Mouse (Mus musculus) kidney, adult 11 months (tissue): ENCODE measurements around the gene Fam83c.
"Not testable (repeated sequence)": the region's sequence is repeated elsewhere in the genome, so short reads cannot be mapped to it uniquely, and the experiment has no call there.

Source experiments
- DNase-seq: peaks from one replicate; pipeline ENCODE4 v3.0.0; 2022

Fam83c gene

DNA sequence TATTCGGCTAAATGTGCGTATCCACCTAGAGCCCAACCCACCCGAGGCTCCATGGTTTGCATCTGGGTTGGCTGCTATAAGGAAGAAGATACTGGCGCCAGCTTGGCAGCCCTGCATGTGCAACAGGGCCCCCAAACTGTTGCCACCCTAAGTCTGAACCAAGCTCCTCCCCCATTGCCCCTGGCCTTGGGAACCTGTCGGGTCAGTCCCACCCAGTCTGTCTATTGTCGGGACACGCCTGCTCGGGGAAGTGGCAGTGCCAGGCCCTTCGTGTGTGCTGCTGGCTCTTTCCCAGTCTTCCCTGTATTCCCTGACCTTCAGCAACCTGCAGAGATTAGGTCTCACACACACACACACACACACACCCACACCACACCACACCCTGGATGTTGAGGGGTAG lies at the start of gene Fam83c:
Fam83c (minus strand) TSS at position 123 of the 400 bp plus-strand sequence.
- DNase-seq, result no peak

DNA sequence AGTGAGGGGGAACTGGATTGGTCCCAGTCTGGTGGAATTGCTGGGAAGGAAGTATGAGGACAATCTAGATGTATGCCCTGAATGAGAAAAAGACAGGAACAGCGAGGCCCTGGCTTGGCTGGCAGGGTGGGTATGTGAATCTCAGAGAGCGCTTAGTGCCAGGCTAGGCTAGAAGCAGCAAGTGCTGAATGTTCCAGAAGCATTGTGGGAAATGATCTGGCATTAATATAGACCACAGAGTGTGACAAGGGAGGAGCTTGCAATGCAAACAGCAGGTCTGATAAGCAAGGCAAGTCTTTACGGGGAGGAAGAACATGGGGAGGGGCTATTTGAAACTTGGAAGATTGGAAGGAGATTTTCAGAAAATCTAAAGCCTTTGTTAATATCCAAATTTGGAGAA lies 47.4 kb upstream of the Fam83c start:
- no peak for DNase-seq

DNA sequence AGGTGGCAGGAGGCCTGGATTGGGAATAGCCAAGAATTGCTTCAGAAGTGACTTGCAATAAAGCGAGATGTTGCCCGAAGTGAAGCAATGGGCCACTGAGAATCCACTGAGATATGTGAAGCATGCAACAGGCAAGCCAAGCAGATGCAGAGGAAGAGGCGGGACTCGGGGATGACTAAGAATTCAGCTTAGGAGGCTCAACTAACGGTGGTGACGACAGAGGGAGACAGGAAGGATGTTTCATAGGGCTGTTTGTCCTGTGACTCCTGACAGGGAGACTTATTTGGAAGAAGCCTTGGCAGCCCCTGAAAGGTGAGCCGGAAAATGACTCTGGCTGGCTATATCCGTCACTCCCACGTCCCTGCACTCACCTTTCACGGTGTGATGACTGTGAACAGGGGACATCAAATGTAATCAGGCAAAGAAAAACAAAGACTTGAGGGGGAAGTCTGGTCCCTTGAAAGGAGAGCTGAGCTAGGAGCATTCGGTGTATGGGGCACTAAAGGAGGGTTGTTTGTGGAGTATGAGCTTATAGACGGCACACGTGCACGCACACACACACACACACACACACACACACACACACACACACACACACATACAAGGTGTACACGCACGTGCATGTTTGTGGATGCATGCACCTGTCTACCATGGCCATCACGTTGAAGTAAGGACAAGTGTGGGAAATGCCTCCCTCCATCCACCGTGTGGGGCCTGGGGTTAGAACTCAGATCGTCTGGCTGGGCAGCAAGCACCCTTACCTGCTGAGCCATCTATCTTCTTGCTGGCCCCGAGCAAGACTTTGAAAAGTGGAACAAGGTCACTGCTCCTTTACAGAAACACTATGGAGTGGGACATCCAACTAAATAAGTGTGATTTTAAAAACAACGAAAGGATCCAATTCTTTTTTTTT lies 44.6 kb upstream of the Fam83c start:
- peak; percentile 21 for DNase-seq

DNA sequence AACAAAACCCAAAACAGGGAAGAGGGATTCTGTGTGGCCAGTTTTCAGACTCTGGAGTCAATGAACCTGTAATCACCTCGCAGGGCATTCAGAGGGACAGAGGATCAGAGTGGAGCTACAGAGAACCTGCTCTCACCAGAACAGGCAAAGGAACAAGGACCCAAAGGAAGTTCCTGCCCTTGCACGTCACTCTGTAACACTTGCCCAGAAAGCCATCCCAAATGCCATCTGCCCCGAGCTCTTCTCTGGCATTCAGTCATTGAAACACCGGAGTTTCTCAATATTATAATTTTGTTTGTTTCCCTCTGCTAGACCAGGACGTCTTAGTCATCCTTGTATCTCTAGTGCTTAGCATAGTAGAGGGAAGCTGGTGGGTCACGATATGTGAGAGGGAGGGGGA lies 39.0 kb upstream of the Fam83c start:
- no peak for DNase-seq

DNA sequence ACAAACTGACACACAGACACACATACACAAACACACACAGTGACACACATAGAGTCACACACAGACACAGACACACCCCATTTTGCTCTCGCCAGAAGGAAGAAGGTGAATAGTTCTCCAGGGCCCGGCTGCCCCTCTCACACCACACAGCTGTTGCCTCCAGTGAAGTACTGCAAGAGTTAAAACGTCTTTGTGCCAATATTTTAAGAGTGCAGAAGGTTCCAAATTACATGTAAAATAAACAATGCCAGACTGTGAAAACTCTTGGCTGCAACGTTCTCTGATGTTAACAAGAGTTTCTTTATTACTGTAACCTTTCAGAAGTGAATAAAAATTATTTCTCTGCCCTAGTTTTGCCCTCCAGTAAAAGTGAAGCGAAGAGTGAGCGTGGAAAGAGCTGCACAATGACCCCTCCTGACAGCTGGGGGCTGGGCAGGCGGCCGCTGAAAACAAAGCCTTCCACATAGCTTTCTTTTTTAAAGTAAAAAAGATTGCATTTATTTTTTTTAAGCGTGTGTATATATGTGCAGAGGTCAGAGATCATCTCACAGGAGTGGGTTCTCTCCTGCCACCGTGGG lies 38.4 kb upstream of the Fam83c start:
- DNase-seq, result no peak

DNA sequence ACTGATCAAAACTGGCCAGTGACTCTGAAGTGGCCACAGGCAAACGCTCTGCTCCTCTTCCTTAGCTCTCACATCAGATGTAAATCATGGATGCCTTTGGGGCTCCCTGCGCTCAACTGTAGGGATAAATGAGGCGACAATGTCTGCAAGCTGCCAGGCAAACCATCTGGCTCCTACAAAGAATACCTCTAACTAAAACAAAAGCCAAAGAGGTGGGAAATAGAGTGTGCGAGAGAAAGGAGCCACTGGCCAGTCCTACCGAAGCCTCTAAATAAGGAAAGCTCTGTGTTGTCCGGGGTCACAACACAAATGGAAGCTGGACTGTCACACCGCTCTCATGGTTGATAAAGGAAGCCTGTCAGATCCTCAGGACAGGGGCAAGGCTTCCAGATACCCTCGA lies 37.8 kb upstream of the Fam83c start:
- no peak for DNase-seq

DNA sequence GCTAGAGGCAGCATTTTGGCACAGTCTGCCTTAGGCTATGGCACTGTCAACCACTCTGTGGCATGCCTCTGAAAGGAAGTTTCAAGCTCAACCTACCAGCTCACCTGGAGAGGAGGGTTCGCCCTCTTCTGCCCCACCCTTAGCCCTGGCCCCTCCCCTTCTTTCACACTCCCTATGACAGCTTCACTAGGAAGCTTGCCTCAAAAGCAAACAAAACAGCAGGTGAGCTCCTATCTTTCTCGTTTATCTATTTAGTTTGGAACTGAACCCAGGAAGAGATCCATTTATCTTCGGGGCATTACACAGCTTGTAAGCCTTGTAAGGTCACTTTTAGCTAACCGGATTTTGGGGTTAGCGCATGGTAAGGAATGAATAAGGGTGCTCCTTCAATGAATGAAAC lies 35.1 kb upstream of the Fam83c start:
- DNase-seq, result no peak

DNA sequence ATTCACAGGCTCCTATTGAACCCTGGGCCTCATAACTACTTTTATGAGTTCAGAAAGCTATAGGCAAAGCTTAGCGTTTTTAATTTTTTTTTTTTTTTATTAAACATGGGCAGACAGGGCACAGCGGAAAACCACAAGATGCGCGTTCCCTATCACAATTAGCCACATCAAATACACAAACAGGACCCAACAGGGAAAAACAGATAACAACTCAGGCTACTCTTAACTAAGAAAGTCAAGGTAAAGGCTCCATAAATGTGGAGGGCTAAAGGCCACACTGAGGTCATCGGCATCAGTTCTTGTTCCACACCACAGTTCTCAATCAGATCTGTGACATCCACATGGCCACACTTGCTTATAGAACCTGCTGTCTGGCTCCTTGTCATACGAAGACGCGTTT lies 33.7 kb upstream of the Fam83c start:
- DNase-seq, result no peak

DNA sequence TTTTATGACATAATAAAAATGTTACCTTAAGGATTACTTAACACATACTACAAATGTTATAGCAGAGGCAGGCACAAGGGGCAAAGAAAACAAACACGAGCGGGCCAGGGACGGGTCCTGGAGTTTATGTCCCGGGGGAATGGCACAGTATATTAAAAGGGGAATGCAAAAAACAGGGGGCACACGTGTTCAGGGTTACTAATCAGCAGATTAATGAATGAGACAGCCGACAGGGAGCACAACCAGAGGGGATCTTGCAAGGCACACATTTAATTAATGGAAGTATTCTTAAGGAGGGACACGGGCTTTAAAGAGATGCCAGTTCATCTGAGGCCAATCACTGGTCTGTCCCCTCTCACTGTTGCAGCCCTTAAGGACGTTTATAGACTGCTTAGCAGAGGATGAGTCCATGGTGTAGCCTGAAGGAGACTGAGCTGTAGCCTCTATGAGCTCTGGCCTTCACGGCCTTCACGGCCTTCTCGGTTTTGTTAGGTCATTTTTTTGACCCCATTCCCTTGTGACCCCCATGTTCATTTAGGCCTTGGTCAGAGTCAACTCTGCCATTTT lies 28.7 kb upstream of the Fam83c start:
- no peak for DNase-seq

DNA sequence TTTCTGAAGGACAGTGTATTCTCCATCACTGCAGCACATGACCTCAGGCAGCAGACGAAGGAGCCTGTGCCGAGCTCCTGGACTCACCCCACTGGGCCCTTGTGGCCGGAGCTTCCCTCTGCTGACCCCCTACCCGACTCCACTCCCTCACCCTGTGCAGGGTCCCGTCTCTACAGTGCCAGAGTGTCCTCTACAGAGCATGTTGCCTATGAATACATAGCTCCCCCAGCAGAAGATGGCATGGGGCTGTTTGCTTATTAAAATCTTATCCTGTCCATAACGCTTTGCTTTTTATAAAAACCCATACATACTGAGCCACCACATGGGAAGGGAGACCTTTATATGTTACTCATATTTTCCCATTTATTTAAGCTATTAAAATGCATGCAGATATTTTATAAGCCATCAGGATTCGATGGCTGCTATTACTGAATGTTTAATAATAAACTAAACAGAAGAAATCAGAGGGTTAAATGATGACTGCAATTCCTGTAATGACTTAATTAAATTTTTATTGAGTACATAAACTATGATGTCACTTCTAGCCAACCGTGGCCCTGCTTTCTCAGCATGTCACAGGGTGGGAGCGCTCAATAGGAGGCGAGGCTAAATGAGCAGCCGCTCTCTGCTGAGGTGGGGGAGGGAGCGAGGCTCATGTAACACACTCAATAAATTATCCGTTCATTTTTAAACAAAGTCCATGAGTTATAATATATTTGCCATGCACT lies 28.1 kb upstream of the Fam83c start:
- no peak for DNase-seq

DNA sequence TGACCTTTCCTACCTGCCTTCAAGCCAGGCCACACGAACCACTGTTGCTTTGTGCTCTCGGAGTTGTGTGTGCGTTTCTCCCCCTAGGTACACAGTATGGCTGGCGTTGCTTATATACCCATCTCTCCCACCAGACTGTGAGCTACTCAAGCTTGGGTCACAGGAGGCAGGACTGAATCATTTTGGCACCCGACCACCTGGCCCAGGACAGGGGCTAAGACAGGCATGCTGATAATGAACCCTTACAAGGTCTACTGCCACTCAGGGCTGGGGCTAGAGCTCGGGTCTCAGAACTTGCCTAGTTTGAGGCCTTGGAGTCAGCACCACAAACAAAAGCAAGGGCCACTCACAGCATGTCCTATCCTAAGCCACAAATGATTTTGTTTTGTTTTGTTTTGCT lies 26.9 kb upstream of the Fam83c start:
- DNase-seq, result no peak

DNA sequence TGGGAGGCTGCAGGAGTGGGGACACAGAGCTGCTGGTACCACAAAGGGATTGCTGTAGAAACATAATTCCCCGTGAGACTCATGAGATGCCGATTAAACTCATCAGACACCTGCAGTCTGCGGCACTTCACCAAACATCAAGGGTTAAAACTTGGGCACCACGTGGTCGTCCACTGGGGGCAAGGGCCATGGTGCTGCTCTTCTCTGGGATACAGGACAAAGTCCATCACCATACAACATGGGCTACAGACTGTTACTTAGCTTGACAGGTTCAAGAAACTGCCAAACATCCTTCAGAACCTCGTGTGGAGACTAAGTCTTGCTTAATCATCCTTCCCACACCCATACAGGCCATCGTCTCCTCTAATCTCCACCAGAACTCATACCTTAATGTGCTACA lies 25.4 kb upstream of the Fam83c start:
- DNase-seq, result peak; percentile 63

DNA sequence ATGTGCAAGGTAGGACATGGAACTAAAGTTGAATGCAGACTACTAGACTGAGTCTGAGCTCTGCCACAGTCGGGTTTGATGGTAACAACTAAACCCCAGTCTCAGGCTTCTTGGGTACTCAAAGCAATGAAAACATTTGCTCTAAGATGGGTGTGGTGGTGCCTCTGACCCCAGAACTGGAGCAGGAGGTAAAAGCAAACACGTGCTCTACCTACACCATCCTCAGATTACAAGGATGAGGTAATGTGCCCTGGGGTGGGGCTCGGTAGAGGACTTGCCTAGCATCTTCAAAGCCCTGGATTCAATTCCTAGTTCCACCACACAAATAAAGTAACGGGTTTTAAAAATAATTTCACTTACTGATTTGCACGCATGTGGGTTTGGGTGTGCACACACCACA lies 17.9 kb upstream of the Fam83c start:
- DNase-seq, result no peak

DNA sequence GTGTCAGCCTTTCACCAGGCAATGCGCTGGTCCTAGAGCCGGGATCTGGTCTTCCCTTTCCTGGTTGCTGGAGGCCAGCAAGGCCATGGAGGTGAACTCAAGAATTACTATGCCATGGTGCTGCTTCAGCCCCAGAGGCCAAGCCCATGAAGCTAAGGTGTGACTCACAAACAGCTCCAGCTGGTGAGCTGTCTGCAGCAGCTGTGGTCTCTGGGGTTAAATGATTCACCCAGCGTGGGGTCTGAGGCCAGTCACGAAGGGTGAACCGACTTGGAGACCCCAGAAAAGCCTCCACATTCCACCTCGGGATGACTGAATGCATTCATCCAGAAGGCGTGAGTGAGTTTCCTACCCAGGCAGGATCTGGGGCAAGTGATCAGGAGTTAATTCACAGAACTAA lies 15.5 kb upstream of the Fam83c start:
- DNase-seq, result no peak

DNA sequence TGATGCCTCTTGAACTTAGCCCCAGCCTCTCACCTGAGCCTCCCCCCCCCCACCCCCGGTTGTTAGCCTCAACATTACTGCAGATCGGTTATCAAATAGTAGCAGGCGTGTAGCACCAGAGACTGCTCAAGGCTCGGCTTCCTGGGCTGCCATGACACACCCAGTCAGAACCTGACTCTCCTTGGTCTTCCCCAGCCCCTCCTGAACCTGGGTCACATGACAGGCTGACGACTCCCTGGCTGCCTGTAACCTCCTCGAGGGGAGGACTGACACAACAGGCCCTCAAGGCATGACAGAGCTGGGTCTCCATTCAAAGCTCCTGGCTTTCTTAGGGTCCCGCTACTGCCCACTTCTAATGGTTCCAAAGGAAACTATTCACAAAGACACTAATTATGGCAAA lies 14.8 kb upstream of the Fam83c start:
- no peak for DNase-seq

DNA sequence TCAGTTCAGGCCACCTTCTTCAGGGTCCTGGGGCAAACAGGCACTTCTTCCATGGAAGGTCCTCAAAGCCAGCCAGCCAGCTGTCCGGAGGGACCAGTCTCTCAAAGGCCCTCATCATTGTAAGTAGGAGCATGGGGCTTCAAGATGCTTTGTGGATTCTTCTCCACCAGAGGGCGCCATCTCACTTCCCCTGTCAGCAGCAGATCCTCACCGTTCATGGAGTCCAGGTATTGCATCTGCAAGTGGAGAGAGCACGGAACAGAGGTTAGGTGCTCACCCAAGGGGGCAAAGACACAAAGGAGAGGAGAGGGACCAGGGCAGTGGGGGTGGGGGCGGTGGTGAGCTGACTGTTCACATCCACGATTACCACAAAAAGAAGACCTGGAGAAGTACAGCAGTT lies 13.6 kb upstream of the Fam83c start:
- peak; percentile 61 for DNase-seq

DNA sequence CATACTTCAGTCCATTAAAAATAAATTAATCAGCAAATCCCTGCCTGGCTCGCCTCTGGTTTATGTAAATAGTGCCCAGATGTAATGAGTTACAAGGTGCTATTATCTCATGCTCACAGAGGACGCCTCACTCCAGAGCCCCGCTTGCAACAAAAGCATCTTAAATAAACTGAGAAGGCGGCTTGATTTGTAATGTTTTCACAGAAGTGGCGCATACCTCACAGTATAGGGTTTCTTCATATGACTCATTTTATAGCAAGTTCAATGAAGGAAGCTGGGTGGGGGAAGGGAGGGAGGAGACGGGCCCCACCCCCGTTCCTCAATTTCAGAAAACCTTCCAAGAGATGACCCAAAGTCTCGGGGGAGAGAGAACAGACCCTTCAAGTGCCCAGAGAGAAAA lies 12.3 kb upstream of the Fam83c start:
- no peak for DNase-seq

DNA sequence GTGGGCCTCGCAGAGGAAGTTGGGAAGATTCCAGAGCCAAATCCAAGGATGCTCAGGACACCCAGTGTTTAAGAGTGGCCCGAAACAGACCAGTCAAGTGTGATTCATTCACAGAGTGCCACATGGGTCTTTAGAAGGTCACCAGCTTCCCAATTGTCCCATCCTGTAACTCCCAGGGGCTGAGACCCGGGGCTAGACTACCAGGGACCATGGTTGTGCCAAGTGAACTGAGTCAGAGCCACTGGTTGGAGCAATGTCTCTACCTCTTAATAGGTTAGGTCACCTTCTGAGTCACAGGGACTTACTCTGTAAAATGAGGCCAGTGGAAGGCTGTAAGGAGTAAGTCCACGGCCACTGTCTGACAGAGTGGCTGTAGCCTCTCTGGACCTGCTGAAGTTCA lies 4.3 kb upstream of the Fam83c start:
- DNase-seq, result no peak

DNA sequence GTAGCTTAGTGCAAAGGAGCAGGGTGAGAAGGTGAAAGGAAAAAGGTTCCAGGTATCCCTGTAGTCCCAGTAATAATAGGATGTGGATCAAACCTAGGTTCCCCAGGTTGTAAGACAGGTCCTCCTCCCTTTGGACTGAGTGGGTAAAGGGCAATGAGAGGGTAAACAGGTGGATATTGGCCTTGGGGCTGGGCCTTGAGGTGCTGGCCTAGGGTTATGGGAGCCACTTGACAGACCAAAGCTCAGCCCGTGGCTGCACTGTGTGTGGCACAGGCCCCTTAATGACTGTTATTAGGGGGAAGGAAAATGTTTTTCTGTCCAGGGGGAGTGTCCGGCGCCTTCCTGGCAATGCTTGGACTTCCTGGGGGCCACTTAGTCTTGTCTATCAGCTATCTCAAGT lies 3.3 kb upstream of the Fam83c start:
- DNase-seq, result no peak

DNA sequence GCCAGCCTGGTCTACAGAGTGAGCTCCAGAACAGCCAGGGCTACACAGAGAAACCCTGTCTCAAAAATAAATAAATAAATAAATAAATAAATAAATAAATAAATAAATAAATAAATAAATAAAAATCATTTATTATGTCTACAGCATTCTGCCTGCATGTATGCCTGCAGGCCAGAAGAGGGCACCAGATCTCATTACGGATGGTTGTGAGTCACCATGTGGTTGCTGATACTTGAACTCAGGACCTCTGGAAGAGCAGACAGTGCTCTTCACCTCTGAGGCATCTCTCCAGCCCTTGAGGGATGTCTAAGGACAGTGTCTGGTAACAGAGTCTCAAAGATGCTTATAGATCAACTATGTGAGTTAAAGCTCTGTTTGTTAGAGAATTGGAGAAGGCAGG lies 2.6 kb downstream of the Fam83c start:
- DNase-seq, result not testable (repeated sequence)

DNA sequence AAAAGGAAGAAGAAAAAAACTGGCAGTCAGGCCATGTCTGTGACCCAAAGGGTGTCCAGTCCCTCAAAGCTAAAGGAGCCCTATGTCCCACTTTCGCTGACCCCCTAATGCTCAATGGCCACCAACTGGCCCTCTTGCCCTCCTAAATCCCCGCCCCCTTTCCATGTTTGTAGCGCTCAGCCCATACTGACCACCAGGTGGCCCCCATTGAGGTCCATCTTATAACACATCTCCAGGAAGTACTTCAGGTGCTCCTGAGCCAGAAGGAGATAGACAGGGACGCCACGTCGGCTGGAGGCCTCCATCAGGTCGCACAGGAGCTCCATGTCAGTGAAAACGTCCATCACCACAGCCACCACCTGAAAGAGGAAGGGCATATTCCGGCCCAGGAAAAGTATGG lies 3.4 kb downstream of the Fam83c start:
- DNase-seq, result no peak

DNA sequence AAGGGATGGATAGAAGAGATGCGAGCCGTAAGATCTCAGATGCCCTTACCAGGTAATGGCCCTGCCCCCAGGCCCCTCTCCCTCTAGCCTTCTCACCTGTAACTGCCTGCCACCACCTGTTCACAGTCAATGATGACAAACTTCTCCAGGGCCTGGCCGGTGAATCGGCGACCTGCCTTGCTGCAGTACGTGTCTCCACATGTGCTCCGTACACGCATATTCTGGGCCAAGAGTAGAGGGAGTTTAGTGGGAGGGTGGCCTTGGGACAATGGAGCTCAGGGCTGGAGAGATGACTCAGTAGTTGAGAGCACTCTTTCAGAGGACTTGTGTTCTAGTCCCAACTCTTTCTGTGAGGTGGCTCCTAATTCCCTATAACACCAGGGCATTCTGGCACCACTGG lies 3.8 kb downstream of the Fam83c start:
- no peak for DNase-seq

DNA sequence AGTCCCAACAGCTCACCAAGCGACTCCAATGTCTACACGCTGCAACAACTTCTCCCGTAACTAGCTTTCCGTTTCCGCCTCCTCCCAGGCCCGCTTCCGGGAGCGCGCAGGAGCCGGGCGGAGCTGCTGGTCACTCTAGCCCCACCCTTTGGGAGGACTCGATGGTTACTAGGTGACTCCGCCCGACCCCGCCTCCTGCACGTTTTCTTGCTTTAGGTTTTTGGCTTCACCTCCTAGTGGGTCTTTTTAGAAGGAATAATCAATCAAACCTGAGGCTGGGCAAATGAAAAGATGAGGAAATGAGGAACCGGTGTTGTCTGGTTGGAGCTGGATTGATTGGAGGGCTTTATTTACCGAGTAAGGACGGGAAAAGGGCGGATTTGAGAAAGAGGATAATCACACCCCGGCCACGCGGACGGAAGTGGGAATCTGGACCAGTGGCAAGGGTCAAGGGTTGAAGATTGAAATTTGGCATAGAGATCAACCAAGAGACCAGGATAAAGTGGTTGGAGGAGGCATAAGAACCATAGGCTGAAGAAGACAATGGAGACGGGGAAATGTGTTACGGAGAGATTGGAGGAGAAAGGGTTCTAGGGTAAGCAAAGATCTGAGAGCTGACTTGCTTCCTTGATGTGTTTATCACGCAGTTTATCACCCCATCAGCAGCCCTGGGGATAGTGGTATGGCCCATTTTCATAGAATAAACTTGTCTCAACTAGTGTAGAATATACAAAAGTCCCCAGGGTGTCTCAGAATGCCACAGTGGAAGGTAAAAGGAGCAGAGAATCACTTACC lies 7.8 kb downstream of the Fam83c start, which contains the start of gene Eif6:
Eif6 (minus strand) TSS at position 296 of the 795 bp plus-strand sequence.
- peak; percentile 89 for DNase-seq
